Comparison of ENCODE assay signal across 34 mouse cellular contexts in genomic region chr16:58573949-58574722, GRCm38 (mm10). TPM values are rescaled to one million over a fixed set of nuclear protein-coding genes. Genes with fewer than 3 reads are reported as not detected.
DNase-seq lines count a peak whose midpoint lies in the region; ATAC-seq and TF ChIP-seq lines count a peak whose summit lies in the region.
"Had no signal": no experiment of that assay in that cellular context is flagged by ENCODE, and none has a peak within 500 bp of the region (broad histone marks: within the 10 kb centered on the region; RNA-seq: fewer than 3 reads in every experiment).

No protein-coding gene starts in this region.

- no peaks in the 10 kb centered on the region for H3K79me2 ChIP-seq in MEL (ENCODE audit: control insufficient read depth, insufficient read depth, low read length, poor library complexity)

- no peak overlapping the region for H3K4me3 ChIP-seq in lung, postnatal 0 days (ENCODE audit: low read depth, low read length)
- no peak overlapping the region for H3K4me3 ChIP-seq in MEL (ENCODE audit: control insufficient read depth in 1 of 2, insufficient read depth in 1 of 2, low read depth in 2 of 2, low read length in 2 of 2)
- H3K4me3 ChIP-seq in intestine, embryonic 16.5 days (ENCODE audit: low read length) = no peak overlapping the region
- H3K4me3 ChIP-seq in stomach, postnatal 0 days (ENCODE audit: low read depth, low read length) = no peak overlapping the region
- H3K4me3 ChIP-seq: embryonic facial prominence, embryonic 10.5 days; embryonic facial prominence, embryonic 13.5 days; erythroblast, embryonic 14.5 days; forebrain, embryonic 12.5 days; forebrain, embryonic 15.5 days; heart, adult 2 months; hindbrain, embryonic 12.5 days; hindbrain, embryonic 15.5 days had no signal

- no peak for TF ChIP-seq CTCF in lung, postnatal 0 days (IDR thresholded peaks at IDR 0.05)
- no peak for TF ChIP-seq CTCF in MEL (IDR thresholded peaks at IDR 0.05 in 2 of 3, conservative IDR thresholded peaks at IDR 0.05 in 1 of 3; ENCODE audit: control insufficient read depth in 1 of 3, insufficient read depth in 1 of 3, low read depth in 2 of 3, low read length in 3 of 3, poor library complexity in 1 of 3, severe bottlenecking in 1 of 3)
- no peak for TF ChIP-seq CTCF in stomach, postnatal 0 days (IDR thresholded peaks at IDR 0.05; ENCODE audit: low read depth)

- no peak for TF ChIP-seq POLR2A in MEL (IDR thresholded peaks at IDR 0.05; ENCODE audit: control insufficient read depth in 1 of 2, insufficient read depth in 1 of 2, low read depth in 1 of 2, low read length in 2 of 2, poor library complexity in 1 of 2)

- no peaks in the 10 kb centered on the region for H3K27me3 ChIP-seq in lung, postnatal 0 days (replicated peaks; ENCODE audit: insufficient read depth, low read length)
- H3K27me3 ChIP-seq in MEL (ENCODE audit: control insufficient read depth in 1 of 2, insufficient read depth in 2 of 2, low read length in 2 of 2) = no peaks in the 10 kb centered on the region
- no peaks in the 10 kb centered on the region for H3K27me3 ChIP-seq in intestine, embryonic 16.5 days (replicated peaks; ENCODE audit: control insufficient read depth, insufficient read depth, low read length)
- no peaks in the 10 kb centered on the region for H3K27me3 ChIP-seq in stomach, postnatal 0 days (ENCODE audit: control insufficient read depth, insufficient read depth, low read length)
- H3K27me3 ChIP-seq: CH12.LX; embryonic facial prominence, embryonic 13.5 days; forebrain, embryonic 12.5 days; forebrain, embryonic 15.5 days; hindbrain, embryonic 12.5 days; hindbrain, embryonic 15.5 days had no signal

- peak; percentile 90 for ATAC-seq in lung, postnatal 0 days
- peak; percentile 97 for ATAC-seq in intestine, embryonic 16.5 days
- ATAC-seq in stomach, postnatal 0 days (ENCODE audit: low FRiP score, low TSS enrichment) = peak; percentile 49
- ATAC-seq: forebrain, embryonic 15.5 days had no signal

- peak; percentile 63 for TF ChIP-seq EP300 in lung, postnatal 0 days (IDR thresholded peaks at IDR 0.05)
- TF ChIP-seq EP300 in MEL (IDR thresholded peaks at IDR 0.05; ENCODE audit: low read depth in 1 of 2, low read length in 2 of 2) = 0 out of 4 replicates have a peak, but pooled peaks have one; percentile 18 to 24
- TF ChIP-seq EP300 in stomach, postnatal 0 days (optimal IDR thresholded peaks at IDR 0.05) = no peak

- H3K9me3 ChIP-seq in lung, postnatal 0 days (ENCODE audit: low read length) = no peaks in the 10 kb centered on the region
- H3K9me3 ChIP-seq in MEL (replicated peaks; ENCODE audit: insufficient read depth, low read length) = no peaks in the 10 kb centered on the region
- no peaks in the 10 kb centered on the region for H3K9me3 ChIP-seq in intestine, embryonic 16.5 days (ENCODE audit: control insufficient read depth, low read length)
- no peaks in the 10 kb centered on the region for H3K9me3 ChIP-seq in stomach, postnatal 0 days (ENCODE audit: control insufficient read depth, low read length)
- H3K9me3 ChIP-seq: embryonic facial prominence, embryonic 10.5 days; embryonic facial prominence, embryonic 13.5 days; forebrain, embryonic 12.5 days; forebrain, embryonic 15.5 days; G1E; hindbrain, embryonic 12.5 days; hindbrain, embryonic 15.5 days had no signal

- no peak overlapping the region for H3K27ac ChIP-seq in lung, postnatal 0 days (ENCODE audit: low read length)
- H3K27ac ChIP-seq in MEL (ENCODE audit: control insufficient read depth, low read depth, low read length) = no peak overlapping the region
- peak overlapping the region; percentile 1 for H3K27ac ChIP-seq in intestine, embryonic 16.5 days (ENCODE audit: low read length)
- H3K27ac ChIP-seq in stomach, postnatal 0 days (replicated peaks) = no peak overlapping the region
- H3K27ac ChIP-seq: embryonic facial prominence, embryonic 10.5 days; embryonic facial prominence, embryonic 13.5 days; forebrain, embryonic 12.5 days; forebrain, embryonic 15.5 days; heart, adult 2 months; hindbrain, embryonic 12.5 days; hindbrain, embryonic 15.5 days had no signal

- H3K4me1 ChIP-seq in lung, postnatal 0 days (ENCODE audit: insufficient read depth, low read depth, low read length) = no peaks in the 10 kb centered on the region
- peaks cover 3% of the 10 kb centered on the region in 2 experiments; a peak in 2 of 4 replicates for H3K4me1 ChIP-seq in MEL (ENCODE audit: control insufficient read depth in 1 of 2, insufficient read depth in 2 of 2, low read length in 2 of 2)
- no peaks in the 10 kb centered on the region for H3K4me1 ChIP-seq in intestine, embryonic 16.5 days (ENCODE audit: control insufficient read depth, insufficient read depth, low read length)
- H3K4me1 ChIP-seq in stomach, postnatal 0 days (replicated peaks; ENCODE audit: control insufficient read depth, insufficient read depth) = no peaks in the 10 kb centered on the region
- H3K4me1 ChIP-seq: embryonic facial prominence, embryonic 10.5 days; embryonic facial prominence, embryonic 13.5 days; forebrain, embryonic 12.5 days; forebrain, embryonic 15.5 days; hindbrain, embryonic 12.5 days; hindbrain, embryonic 15.5 days had no signal

- H3K9ac ChIP-seq in lung, postnatal 0 days (replicated peaks; ENCODE audit: low read depth) = no peak overlapping the region
- no peak overlapping the region for H3K9ac ChIP-seq in MEL (ENCODE audit: control insufficient read depth, low read depth, low read length, poor library complexity, severe bottlenecking)
- no peak overlapping the region for H3K9ac ChIP-seq in intestine, embryonic 16.5 days (ENCODE audit: low read depth, low read length)
- no peak overlapping the region for H3K9ac ChIP-seq in stomach, postnatal 0 days (ENCODE audit: low read length)
- H3K9ac ChIP-seq: embryonic facial prominence, embryonic 13.5 days; forebrain, embryonic 12.5 days; forebrain, embryonic 15.5 days; hindbrain, embryonic 12.5 days; hindbrain, embryonic 15.5 days had no signal

- WGBS in lung, postnatal 0 days = 55% methylated on average over 6 of the region's 6 CpGs
- 72% methylated on average over 6 of the region's 6 CpGs for WGBS in intestine, embryonic 16.5 days
- WGBS in stomach, postnatal 0 days = 63% methylated on average over 6 of the region's 6 CpGs

- no peak for TF ChIP-seq RAD21 in MEL (IDR thresholded peaks at IDR 0.05; ENCODE audit: low read depth, low read length)

- H3K4me2 ChIP-seq in lung, postnatal 0 days (replicated peaks; ENCODE audit: low read depth, low read length) = no peak overlapping the region
- no peak overlapping the region for H3K4me2 ChIP-seq in intestine, embryonic 16.5 days (ENCODE audit: low read depth, low read length)
- H3K4me2 ChIP-seq in stomach, postnatal 0 days (replicated peaks; ENCODE audit: low read depth) = no peak overlapping the region
- H3K4me2 ChIP-seq: embryonic facial prominence, embryonic 13.5 days; forebrain, embryonic 12.5 days; forebrain, embryonic 15.5 days; heart, embryonic 11.5 days; hindbrain, embryonic 12.5 days; hindbrain, embryonic 15.5 days had no signal

- peak; percentile 81 for DNase-seq in lung, postnatal 0 days (ENCODE audit: low spot score)
- DNase-seq in lung, postnatal 10 days = no peak
- peak; percentile 6 for DNase-seq in MEL (ENCODE audit: low read depth, low spot score)
- no peak for DNase-seq in stomach, postnatal 0 days (ENCODE audit: low spot score)
- DNase-seq in heart, adult 18-20 months = no peak
- no peak for DNase-seq in natural killer cell, adult 2 months (ENCODE audit: low spot score in 2 of 2)
- DNase-seq: adrenal gland, adult 2 months; adrenal gland, postnatal 14 days; B cell, adult 2 months; cerebellum, adult 11-12 months; cerebellum, adult 8-10 months; cerebellum, postnatal 10 days; cerebellum, postnatal 36 days; embryo, embryonic 11 days; gastrocnemius, postnatal 25 days; heart, adult 2 months had no signal

- no peaks in the 10 kb centered on the region for H3K36me3 ChIP-seq in lung, postnatal 0 days (ENCODE audit: insufficient read depth, low read length)
- peaks cover 0 to 3% of the 10 kb centered on the region in 2 experiments; a peak in 2 of 4 replicates for H3K36me3 ChIP-seq in MEL (ENCODE audit: control insufficient read depth in 1 of 2, insufficient read depth in 2 of 2, low read length in 2 of 2)
- H3K36me3 ChIP-seq in intestine, embryonic 16.5 days (ENCODE audit: control insufficient read depth, insufficient read depth, low read length) = no peaks in the 10 kb centered on the region
- no peaks in the 10 kb centered on the region for H3K36me3 ChIP-seq in stomach, postnatal 0 days (ENCODE audit: control insufficient read depth, insufficient read depth, low read length)
- H3K36me3 ChIP-seq: embryonic facial prominence, embryonic 10.5 days; embryonic facial prominence, embryonic 13.5 days; forebrain, embryonic 12.5 days; forebrain, embryonic 15.5 days; G1E; hindbrain, embryonic 12.5 days; hindbrain, embryonic 15.5 days had no signal

TF ChIP-seq in MEL, 35 proteins besides CTCF, POLR2A, EP300 and RAD21:
- TF ChIP-seq NRF1 (IDR thresholded peaks at IDR 0.05; ENCODE audit: insufficient read depth, low read depth, low read length, poor library complexity, severe bottlenecking) (no peak), GATA1 (IDR thresholded peaks at IDR 0.05; ENCODE audit: low read depth, low read length) (peak; percentile 73), TAL1 (IDR thresholded peaks at IDR 0.05; ENCODE audit: low read length) (no peak)
TF ChIP-seq in MEL: peak in this region for 1.

RNA-seq across cellular contexts. Expression of gene Gm813, which starts 42.6 kb away (rescaled TPM):
- not detected in 2 replicates for polyA plus RNA-seq in lung, postnatal 0 days (2015; fragmentation: Nextera tagmentation; extraction: Ambion mirVana)
- total RNA-seq in MEL (2012; rRNA removed) = not detected in 2 replicates
- not detected for polyA plus RNA-seq in MEL (2012; ENCODE audit: insufficient read depth in 1 of 2, insufficient read length in 2 of 2, low read depth in 1 of 2, low replicate concordance in 2 of 2, missing spikeins in 1 of 2)
- polyA plus RNA-seq in intestine, embryonic 16.5 days (2015; fragmentation: Nextera tagmentation; extraction: Ambion mirVana) = not detected in 2 replicates
- not detected in 2 replicates for polyA plus RNA-seq in stomach, postnatal 0 days (2015; fragmentation: Nextera tagmentation; extraction: Ambion mirVana)
- total RNA-seq in heart, adult 18-20 months (2021) = not detected
- total RNA-seq: adrenal gland, adult 2 months; adrenal gland, postnatal 14 days; CH12.LX; gastrocnemius, adult 8-10 months; gastrocnemius, postnatal 25 days; heart, adult 2 months; heart, postnatal 25 days; hematopoietic stem cell, adult 5-6 weeks had no signal
- polyA plus RNA-seq: adrenal gland, adult 2 months; brain, embryonic 14.5 days; embryonic facial prominence, embryonic 10.5 days; embryonic facial prominence, embryonic 13.5 days; erythroblast, embryonic 14.5 days; forebrain, embryonic 12.5 days; forebrain, embryonic 15.5 days; G1E; gonadal fat pad, adult 2 months; heart, adult 2 months; heart, embryonic 11.5 days; heart, embryonic 14.5 days; heart, postnatal 0 days; hindbrain, embryonic 12.5 days; hindbrain, embryonic 15.5 days had no signal

RNA-seq across cellular contexts. Expression of gene St3gal6, which starts 50.1 kb away (rescaled TPM):
- 52.3 and 56.0 TPM in 2 replicates for polyA plus RNA-seq in lung, postnatal 0 days (2015; fragmentation: Nextera tagmentation; extraction: Ambion mirVana)
- total RNA-seq in MEL (2012; rRNA removed) = 2.5 and 4.0 TPM in 2 replicates
- polyA plus RNA-seq in MEL (2012; ENCODE audit: insufficient read depth in 1 of 2, insufficient read length in 2 of 2, low read depth in 1 of 2, low replicate concordance in 2 of 2, missing spikeins in 1 of 2) = 1 to 10 TPM in 1 of 2 experiments, not detected in 1; 8.9 TPM
- 22.5 and 23.5 TPM in 2 replicates for polyA plus RNA-seq in intestine, embryonic 16.5 days (2015; fragmentation: Nextera tagmentation; extraction: Ambion mirVana)
- 7.1 and 8.0 TPM in 2 replicates for polyA plus RNA-seq in stomach, postnatal 0 days (2015; fragmentation: Nextera tagmentation; extraction: Ambion mirVana)
- total RNA-seq in heart, adult 18-20 months (2021) = 10 to 100 TPM; 41.9 to 43.0 TPM

Comparison
In these comparisons a context has a peak if more than half of its experiments do, and no peak if none do; other contexts are left out.
1. DNase-seq: peak in lung, postnatal 0 days (single experiment) and MEL (single experiment); none in lung, postnatal 10 days (single experiment), stomach, postnatal 0 days (single experiment), heart, adult 18-20 months (0 of 2) and natural killer cell, adult 2 months (0 of 2).
2. Peak in every context shown above with its lines, with median percentiles within 50 percentile points of each other: ATAC-seq.